Mouse (Mus musculus) liver, embryonic 15.5 days (tissue): ENCODE data around the gene Cacng5. TPM values are rescaled to one million over a fixed set of nuclear protein-coding genes. Genes with fewer than 3 reads are reported as not detected.

Source experiments
- ATAC-seq: fragments of 200-750 bp; cut with Nextera tagmentation; 2 replicates; pipeline ENCODE4 v1.8.0; 2017; ENCODE audit warnings: moderate number of reproducible peaks, mild to moderate bottlenecking, moderate library complexity; ENCODE audit not compliant: insufficient read depth
- H3K27ac ChIP-seq: fragments of 300-500 bp; sonication (generic); replicated peaks from 2 replicates; pipeline ENCODE4 v1.5.1; 2015; ENCODE audit warnings: mild to moderate bottlenecking, inconsistent platforms
- H3K27me3 ChIP-seq: fragments of 300-500 bp; sonication (generic); 2 replicates; pipeline ENCODE4 v1.6.1; 2015; ENCODE audit warnings: mild to moderate bottlenecking, inconsistent platforms
- H3K36me3 ChIP-seq: fragments of 300-500 bp; sonication (generic); replicated peaks from 2 replicates; pipeline ENCODE4 v1.6.1; 2015; ENCODE audit warnings: moderate library complexity, mild to moderate bottlenecking, inconsistent platforms
- H3K4me1 ChIP-seq: fragments of 300-500 bp; sonication (generic); replicated peaks from 2 replicates; pipeline ENCODE4 v1.6.1; 2015; ENCODE audit warnings: inconsistent platforms
- H3K4me2 ChIP-seq: fragments of 300-500 bp; sonication (generic); 2 replicates; pipeline ENCODE4 v1.6.1; 2015; ENCODE audit warnings: moderate library complexity, mild to moderate bottlenecking, inconsistent platforms
- H3K4me3 ChIP-seq: fragments of 300-500 bp; sonication (generic); replicated peaks from 2 replicates; pipeline ENCODE4 v1.5.1; 2015; ENCODE audit warnings: mild to moderate bottlenecking, inconsistent platforms
- H3K9ac ChIP-seq: fragments of 300-500 bp; sonication (generic); 2 replicates; pipeline ENCODE4 v1.6.1; 2015; ENCODE audit warnings: moderate library complexity, mild to moderate bottlenecking, inconsistent platforms
- H3K9me3 ChIP-seq: fragments of 300-500 bp; sonication (generic); replicated peaks from 2 replicates; pipeline ENCODE4 v1.6.1; 2016; ENCODE audit warnings: inconsistent platforms
- WGBS: fragments of 180-500 bp; shearing (Covaris S2); methylation state at CpG from one replicate; pipeline ENCODE4 v1.1.7; 2015; ENCODE audit warnings: mixed read lengths; ENCODE audit not compliant: insufficient replicate concordance; 5-methylcytosine and 5-hydroxymethylcytosine counted together
- polyA plus RNA-seq: library from polyadenylated mRNA; unstranded; fragments of >200 nt; fragmentation: Nextera tagmentation; extraction: Ambion mirVana; gene quantifications from 2 replicates; pipeline ENCODE4 v1.2.1, GENCODE M21; 2015

The Cacng5 gene
- polyA plus RNA-seq, 1 experiment from 2014 or later: 0.03 TPM

GRCm38 (mm10) chr11:107875861-107876494, 38.9 kb downstream of the Cacng5 start:
- H3K27me3 ChIP-seq: no peaks in the 10 kb centered on the region
- H3K9me3 ChIP-seq: no peaks in the 10 kb centered on the region
- H3K4me1 ChIP-seq: no peaks in the 10 kb centered on the region
- H3K36me3 ChIP-seq: no peaks in the 10 kb centered on the region
- 58% methylated on average over 18 of the region's 18 CpGs for WGBS
- ATAC-seq: no peak
- H3K4me2 ChIP-seq: no peak overlapping the region
- H3K4me3 ChIP-seq: no peak overlapping the region
- no peak overlapping the region for H3K9ac ChIP-seq
- no peak overlapping the region for H3K27ac ChIP-seq

- Histone ChIP-seq H3K9me3 (no peaks in the 10 kb centered on the region), H3K27me3 (no peaks in the 10 kb centered on the region), H3K4me2 (no peak overlapping the region), H3K27ac (no peak overlapping the region), H3K4me1 (no peaks in the 10 kb centered on the region), H3K4me3 (no peak overlapping the region), H3K36me3 (no peaks in the 10 kb centered on the region), H3K9ac (no peak overlapping the region)
- WGBS: 53% methylated on average over 6 of the region's 6 CpGs
- ATAC-seq: no peak
Measured at GRCm38 (mm10) chr11:107872743-107873142, 42.1 kb downstream of the Cacng5 start.

GRCm38 (mm10) chr11:107867509-107867908, 47.3 kb downstream of the Cacng5 start:
- no peak for ATAC-seq
- no peaks in the 10 kb centered on the region for H3K36me3 ChIP-seq
- no peaks in the 10 kb centered on the region for H3K27me3 ChIP-seq
- no peak overlapping the region for H3K4me2 ChIP-seq
- no peak overlapping the region for H3K27ac ChIP-seq
- no peak overlapping the region for H3K9ac ChIP-seq
- WGBS: 75% methylated on average over 8 of the region's 8 CpGs
- H3K4me3 ChIP-seq: no peak overlapping the region
- H3K9me3 ChIP-seq: no peaks in the 10 kb centered on the region
- no peaks in the 10 kb centered on the region for H3K4me1 ChIP-seq

GRCm38 (mm10) chr11:107865128-107865527, 49.7 kb downstream of the Cacng5 start:
- Histone ChIP-seq H3K27me3 (no peaks in the 10 kb centered on the region), H3K9me3 (no peaks in the 10 kb centered on the region), H3K27ac (no peak overlapping the region), H3K4me1 (no peaks in the 10 kb centered on the region), H3K36me3 (no peaks in the 10 kb centered on the region), H3K4me3 (no peak overlapping the region), H3K9ac (no peak overlapping the region), H3K4me2 (no peak overlapping the region)
- WGBS: 11% methylated on average over 7 of the region's 7 CpGs
- ATAC-seq: no peak

- no peaks in the 10 kb centered on the region for H3K4me1 ChIP-seq
- no peaks in the 10 kb centered on the region for H3K27me3 ChIP-seq
- no peaks in the 10 kb centered on the region for H3K9me3 ChIP-seq
- H3K27ac ChIP-seq: no peak overlapping the region
- H3K9ac ChIP-seq: no peak overlapping the region
- 6% methylated on average over 4 of the region's 4 CpGs for WGBS
- no peak for ATAC-seq
- H3K36me3 ChIP-seq: no peaks in the 10 kb centered on the region
- no peak overlapping the region for H3K4me2 ChIP-seq
- H3K4me3 ChIP-seq: no peak overlapping the region
Measured at GRCm38 (mm10) chr11:107864024-107864423, 50.8 kb downstream of the Cacng5 start.

GRCm38 (mm10) chr11:107861738-107862137, 53.1 kb downstream of the Cacng5 start:
- ATAC-seq: no peak

GRCm38 (mm10) chr11:107859871-107860270, 55.0 kb downstream of the Cacng5 start:
- WGBS: 76% methylated on average over 4 of the region's 4 CpGs
- H3K9ac ChIP-seq: no peak overlapping the region
- H3K4me3 ChIP-seq: no peak overlapping the region
- H3K4me1 ChIP-seq: no peaks in the 10 kb centered on the region
- H3K27ac ChIP-seq: no peak overlapping the region
- no peak for ATAC-seq
- no peaks in the 10 kb centered on the region for H3K36me3 ChIP-seq
- no peaks in the 10 kb centered on the region for H3K9me3 ChIP-seq
- H3K4me2 ChIP-seq: no peak overlapping the region
- 0 out of 2 replicates have a peak, but pooled peaks cover 4% of the 10 kb centered on the region for H3K27me3 ChIP-seq

More at GRCm38 (mm10) chr11:107861738-107862137, 53.1 kb downstream of the Cacng5 start:
- Histone ChIP-seq H3K27ac (no peak overlapping the region), H3K4me1 (no peaks in the 10 kb centered on the region), H3K9ac (no peak overlapping the region), H3K9me3 (no peaks in the 10 kb centered on the region), H3K27me3 (0 out of 2 replicates have a peak, but pooled peaks cover 4% of the 10 kb centered on the region), H3K4me3 (no peak overlapping the region), H3K4me2 (no peak overlapping the region), H3K36me3 (no peaks in the 10 kb centered on the region)
- 55% methylated on average over 5 of the region's 5 CpGs for WGBS

GRCm38 (mm10) chr11:107859288-107859687, 55.6 kb downstream of the Cacng5 start:
- Histone ChIP-seq H3K4me3 (no peak overlapping the region), H3K4me1 (no peaks in the 10 kb centered on the region), H3K27me3 (0 out of 2 replicates have a peak, but pooled peaks cover 4% of the 10 kb centered on the region), H3K9me3 (no peaks in the 10 kb centered on the region), H3K9ac (no peak overlapping the region), H3K36me3 (no peaks in the 10 kb centered on the region), H3K27ac (no peak overlapping the region), H3K4me2 (no peak overlapping the region)
- WGBS: 15% methylated on average over 7 of the region's 7 CpGs
- ATAC-seq: no peak

GRCm38 (mm10) chr11:107853088-107853487, 61.8 kb downstream of the Cacng5 start:
- H3K27ac ChIP-seq: no peak overlapping the region
- H3K4me1 ChIP-seq: no peaks in the 10 kb centered on the region
- H3K4me2 ChIP-seq: no peak overlapping the region
- no peak overlapping the region for H3K9ac ChIP-seq
- 39% methylated on average over 1 of the region's 1 CpGs for WGBS
- ATAC-seq: no peak
- H3K4me3 ChIP-seq: no peak overlapping the region
- 0 out of 2 replicates have a peak, but pooled peaks cover 4% of the 10 kb centered on the region for H3K27me3 ChIP-seq
- no peaks in the 10 kb centered on the region for H3K9me3 ChIP-seq
- no peaks in the 10 kb centered on the region for H3K36me3 ChIP-seq

GRCm38 (mm10) chr11:107849621-107850020, 65.2 kb downstream of the Cacng5 start:
- H3K27me3 ChIP-seq: no peaks in the 10 kb centered on the region
- no peak overlapping the region for H3K4me3 ChIP-seq
- ATAC-seq: no peak
- no peaks in the 10 kb centered on the region for H3K36me3 ChIP-seq
- 28% methylated on average over 10 of the region's 10 CpGs for WGBS
- no peak overlapping the region for H3K4me2 ChIP-seq
- H3K27ac ChIP-seq: no peak overlapping the region
- no peaks in the 10 kb centered on the region for H3K4me1 ChIP-seq
- H3K9me3 ChIP-seq: no peaks in the 10 kb centered on the region
- H3K9ac ChIP-seq: no peak overlapping the region

GRCm38 (mm10) chr11:107844175-107844574, 70.7 kb downstream of the Cacng5 start:
- 50% methylated on average over 1 of the region's 1 CpGs for WGBS

More at GRCm38 (mm10) chr11:107844175-107844574, 70.7 kb downstream of the Cacng5 start:
- no peaks in the 10 kb centered on the region for H3K36me3 ChIP-seq
- H3K4me2 ChIP-seq: no peak overlapping the region
- H3K27ac ChIP-seq: no peak overlapping the region
- no peaks in the 10 kb centered on the region for H3K4me1 ChIP-seq
- H3K27me3 ChIP-seq: no peaks in the 10 kb centered on the region
- ATAC-seq: no peak
- no peak overlapping the region for H3K9ac ChIP-seq
- no peak overlapping the region for H3K4me3 ChIP-seq
- H3K9me3 ChIP-seq: no peaks in the 10 kb centered on the region
